Mouse (Mus musculus) MEL-GATA-1-ER (cell line): ENCODE measurements around the gene Vipr2.

Experiments
- DNase-seq: peaks from one replicate; pipeline ENCODE4 v3.0.0-alpha.2; 2012; ENCODE audit warnings: low read depth; ENCODE audit errors: extremely low read depth

Vipr2 gene

GRCm38 (mm10) chr12:116152866-116153428, 75.4 kb downstream of the Vipr2 start:
- DNase-seq = no peak

GRCm38 (mm10) chr12:116156792-116157532, 79.4 kb downstream of the Vipr2 start:
- no peak for DNase-seq

GRCm38 (mm10) chr12:116159223-116159622, 81.7 kb downstream of the Vipr2 start:
- DNase-seq = no peak

GRCm38 (mm10) chr12:116159695-116160094, 82.2 kb downstream of the Vipr2 start:
- no peak for DNase-seq

- no peak for DNase-seq
Measured at GRCm38 (mm10) chr12:116165368-116165767, 87.8 kb downstream of the Vipr2 start.

- DNase-seq = no peak
Measured at GRCm38 (mm10) chr12:116169666-116170065, 92.1 kb downstream of the Vipr2 start.

GRCm38 (mm10) chr12:116176930-116177329, 99.4 kb downstream of the Vipr2 start:
- DNase-seq = peak; percentile 19

- no peak for DNase-seq
Measured at GRCm38 (mm10) chr12:116181436-116182050, 104.0 kb downstream of the Vipr2 start.

- peak; percentile 8 for DNase-seq
Measured at GRCm38 (mm10) chr12:116182376-116182775, 104.8 kb downstream of the Vipr2 start.

GRCm38 (mm10) chr12:116183212-116183935, 105.8 kb downstream of the Vipr2 start:
- no peak for DNase-seq

GRCm38 (mm10) chr12:116193952-116194351, 116.4 kb downstream of the Vipr2 start:
- DNase-seq = no peak

- DNase-seq = no peak
Measured at GRCm38 (mm10) chr12:116194641-116195040, 117.1 kb downstream of the Vipr2 start.
